Mouse (Mus musculus) liver, embryonic 16.5 days (tissue): ENCODE measurements at regions not wholly inside any gene's neighbourhood (a gene's known extent, or its start where the extent isn't known, plus 50 kb on each side); places are given as distances from the start of the nearest gene placed in this dataset.

Experiments used
- ATAC-seq: fragments of 200-750 bp; cut with Nextera tagmentation; 2 replicates; pipeline ENCODE4 v1.8.0; 2017; ENCODE audit warnings: low read depth, mild to moderate bottlenecking, moderate number of reproducible peaks, moderate library complexity
- H3K27ac ChIP-seq: fragments of 300-500 bp; sonication (generic); 2 replicates; pipeline ENCODE4 v1.5.1; 2014; ENCODE audit warnings: mild to moderate bottlenecking, low read length
- H3K27me3 ChIP-seq: fragments of 300-500 bp; sonication (generic); 2 replicates; pipeline ENCODE4 v1.6.1; 2014; ENCODE audit warnings: low read depth, low read length, mixed read lengths; ENCODE audit not compliant: control insufficient read depth, insufficient read depth
- H3K36me3 ChIP-seq: fragments of 300-500 bp; sonication (generic); 2 replicates; pipeline ENCODE4 v1.6.1; 2014; ENCODE audit warnings: mild to moderate bottlenecking; ENCODE audit not compliant: control insufficient read depth, insufficient read depth
- H3K4me1 ChIP-seq: fragments of 300-500 bp; sonication (generic); 2 replicates; pipeline ENCODE4 v1.6.1; 2014; ENCODE audit warnings: low read depth, low read length, mixed read lengths; ENCODE audit not compliant: control insufficient read depth
- H3K4me2 ChIP-seq: fragments of 300-500 bp; sonication (generic); 2 replicates; pipeline ENCODE4 v1.6.1; 2014; ENCODE audit warnings: low read depth, low read length, mixed read lengths
- H3K4me3 ChIP-seq: fragments of 300-500 bp; sonication (generic); 2 replicates; pipeline ENCODE4 v1.5.1; 2014; ENCODE audit warnings: low read depth, mild to moderate bottlenecking, low read length
- H3K9ac ChIP-seq: fragments of 300-500 bp; sonication (generic); 2 replicates; pipeline ENCODE4 v1.6.1; 2014; ENCODE audit warnings: low read depth, low read length
- H3K9me3 ChIP-seq: fragments of 300-500 bp; sonication (generic); replicated peaks from 2 replicates; pipeline ENCODE4 v1.6.1; 2016; ENCODE audit warnings: low read length; ENCODE audit not compliant: control insufficient read depth
- WGBS: fragments of 180-500 bp; shearing (Covaris S2); extraction: QIAGEN DNeasy Blood & Tissue Kit; methylation state at CpG from one replicate; pipeline ENCODE4 v1.1.7; 2014; ENCODE audit not compliant: insufficient replicate concordance; 5-methylcytosine and 5-hydroxymethylcytosine counted together

DNA sequence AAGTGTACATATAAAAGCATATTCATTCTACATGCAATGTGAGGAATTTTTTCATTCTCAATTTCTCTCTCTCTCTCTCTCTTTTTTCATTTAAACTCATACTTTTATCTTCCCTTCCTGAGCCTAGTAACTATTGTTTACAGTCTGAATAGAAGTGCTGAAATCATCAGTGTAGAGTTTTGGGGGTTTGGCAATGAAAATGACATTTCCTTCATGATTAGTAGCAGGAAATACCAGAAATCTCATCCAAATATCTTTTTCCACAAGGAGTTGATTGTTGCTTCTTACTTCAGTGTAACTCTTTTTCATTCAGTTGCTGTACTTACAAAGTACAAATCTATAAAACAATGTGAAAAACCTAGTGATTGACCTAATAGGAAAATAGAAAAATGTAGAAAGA lies 572.7 kb upstream of the Marcks start:
- Histone ChIP-seq H3K4me1 (no peaks in the 10 kb centered on the region), H3K9me3 (no peaks in the 10 kb centered on the region), H3K4me3 (no peak overlapping the region), H3K4me2 (no peak overlapping the region), H3K36me3 (no peaks in the 10 kb centered on the region), H3K27ac (no peak overlapping the region), H3K9ac (no peak overlapping the region), H3K27me3 (no peaks in the 10 kb centered on the region)
- no peak for ATAC-seq

DNA sequence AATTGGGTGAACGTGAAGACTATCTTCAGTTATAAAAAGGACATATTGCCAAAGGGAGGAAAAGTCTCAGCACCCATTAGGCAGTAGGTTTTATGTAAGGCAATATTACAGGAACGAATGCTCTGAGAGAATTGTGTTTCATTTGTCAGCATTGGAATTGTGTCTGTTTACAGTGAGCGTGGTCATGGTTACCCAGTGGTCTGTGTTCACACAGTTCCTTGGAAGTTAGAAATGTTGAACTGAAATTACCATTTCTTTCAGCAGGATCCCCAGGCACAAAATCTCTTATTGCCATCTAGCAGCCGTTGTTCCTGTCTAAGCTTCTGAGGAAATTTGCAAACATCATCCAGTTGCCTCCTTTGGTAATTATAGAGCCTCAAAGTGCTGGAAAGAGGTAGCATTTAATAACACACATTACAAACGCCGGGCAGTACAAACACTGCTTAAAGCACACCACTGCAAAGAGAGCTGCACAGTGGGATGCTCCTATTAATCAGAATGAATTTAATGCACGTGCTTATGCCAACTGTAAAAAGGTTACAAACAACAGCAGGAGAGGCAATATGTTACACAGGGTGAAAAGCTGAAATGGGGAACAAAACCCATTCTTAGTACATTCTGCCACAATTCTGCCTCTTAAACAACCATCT lies 555.4 kb upstream of the Marcks start:
- Histone ChIP-seq H3K4me3 (no peak overlapping the region), H3K27ac (no peak overlapping the region), H3K9ac (no peak overlapping the region), H3K4me1 (no peaks in the 10 kb centered on the region), H3K36me3 (no peaks in the 10 kb centered on the region), H3K4me2 (no peak overlapping the region), H3K9me3 (no peaks in the 10 kb centered on the region), H3K27me3 (no peaks in the 10 kb centered on the region)
- ATAC-seq = no peak
- WGBS = 51% methylated on average over 7 of the region's 7 CpGs

DNA sequence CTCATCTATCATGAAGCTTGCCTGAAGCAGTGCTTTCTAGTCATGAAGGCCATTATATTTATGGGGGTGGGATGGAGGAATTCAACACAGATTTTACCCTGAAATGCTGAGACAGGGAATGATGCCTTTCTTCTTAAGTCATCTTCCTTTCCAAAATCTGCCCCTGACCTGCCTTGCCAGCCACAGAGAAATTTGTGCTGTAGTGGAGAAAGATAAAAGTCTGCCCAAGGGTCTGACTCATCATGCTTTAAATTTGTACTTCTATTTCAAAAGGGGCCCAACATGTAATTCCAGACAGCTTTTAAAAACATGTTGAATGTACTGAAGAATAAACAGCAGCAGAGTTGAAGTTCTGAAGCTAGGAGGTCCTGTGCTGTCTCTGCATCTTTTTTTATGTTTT lies 554.1 kb upstream of the Marcks start:
- Histone ChIP-seq H3K9ac (no peak overlapping the region), H3K27me3 (no peaks in the 10 kb centered on the region), H3K4me3 (no peak overlapping the region), H3K4me2 (no peak overlapping the region), H3K27ac (no peak overlapping the region), H3K4me1 (no peaks in the 10 kb centered on the region), H3K36me3 (no peaks in the 10 kb centered on the region), H3K9me3 (no peaks in the 10 kb centered on the region)
- ATAC-seq = no peak

DNA sequence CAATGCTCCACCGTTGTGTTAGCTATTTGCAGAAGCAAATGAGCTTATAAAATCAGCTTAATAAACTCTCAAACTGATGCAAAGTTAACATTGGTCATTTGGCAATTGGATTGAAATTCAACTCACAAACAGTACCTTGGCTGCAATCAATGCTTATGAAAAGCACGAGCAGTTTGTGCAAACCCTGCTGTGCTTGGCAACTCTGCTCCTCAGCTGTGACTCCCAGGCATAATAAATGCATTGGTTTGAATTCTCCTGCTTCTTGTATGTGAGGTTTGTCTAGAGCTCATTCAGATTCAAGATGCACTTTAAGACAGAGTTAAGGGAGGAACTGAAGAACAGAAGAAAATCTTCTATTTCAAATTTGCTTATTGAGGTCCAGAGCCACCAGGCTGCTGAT lies 553.2 kb upstream of the Marcks start:
- Histone ChIP-seq H3K4me2 (no peak overlapping the region), H3K9ac (no peak overlapping the region), H3K27me3 (no peaks in the 10 kb centered on the region), H3K4me1 (no peaks in the 10 kb centered on the region), H3K36me3 (no peaks in the 10 kb centered on the region), H3K4me3 (no peak overlapping the region), H3K27ac (no peak overlapping the region), H3K9me3 (no peaks in the 10 kb centered on the region)
- no peak for ATAC-seq
- 48% methylated on average over 2 of the region's 2 CpGs for WGBS

DNA sequence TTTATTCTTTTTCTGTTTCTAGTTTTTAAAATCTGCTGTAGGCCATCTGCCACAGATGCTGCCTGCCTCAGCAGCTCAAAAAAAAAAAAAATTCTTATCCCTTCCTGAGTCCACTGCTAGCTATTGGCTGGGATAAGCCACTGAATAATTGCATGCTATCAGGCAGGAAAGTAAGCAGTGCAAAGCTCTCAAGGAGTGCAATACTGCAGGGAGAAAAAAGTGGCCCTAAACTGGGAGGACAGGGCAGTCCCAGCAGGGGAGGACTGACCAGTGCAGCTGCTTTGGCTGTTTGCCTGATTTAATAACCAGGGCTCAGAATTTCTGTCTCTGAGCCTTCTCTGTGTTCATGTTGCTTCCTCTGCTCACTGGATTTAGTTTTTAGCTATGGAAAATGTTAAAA lies 544.4 kb upstream of the Marcks start:
- H3K4me3 ChIP-seq = no peak overlapping the region
- no peaks in the 10 kb centered on the region for H3K4me1 ChIP-seq
- H3K4me2 ChIP-seq = no peak overlapping the region
- no peak overlapping the region for H3K27ac ChIP-seq
- no peak overlapping the region for H3K9ac ChIP-seq
- no peaks in the 10 kb centered on the region for H3K36me3 ChIP-seq
- H3K9me3 ChIP-seq = no peaks in the 10 kb centered on the region
- no peak for ATAC-seq
- H3K27me3 ChIP-seq = no peaks in the 10 kb centered on the region

DNA sequence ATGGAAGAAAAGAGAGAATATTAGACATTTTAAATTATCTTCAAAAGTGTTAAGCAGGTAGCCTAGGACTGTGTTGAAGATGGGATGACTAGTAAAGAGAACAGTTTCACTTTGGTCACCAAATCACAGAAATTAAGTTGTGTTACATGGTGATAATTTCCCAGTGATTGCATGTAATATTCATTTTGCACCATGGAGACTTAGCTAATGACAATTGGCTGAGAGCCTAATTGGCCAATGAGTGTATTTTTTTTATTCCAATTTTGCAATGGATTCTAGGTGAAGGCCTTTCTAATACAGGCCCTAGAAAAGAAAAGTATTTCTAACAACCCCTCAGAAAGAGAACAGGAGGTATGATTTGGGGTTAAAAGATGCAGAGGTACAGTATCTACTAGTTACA lies 541.9 kb upstream of the Marcks start:
- no peak overlapping the region for H3K9ac ChIP-seq
- no peaks in the 10 kb centered on the region for H3K4me1 ChIP-seq
- H3K4me2 ChIP-seq = no peak overlapping the region
- no peak overlapping the region for H3K4me3 ChIP-seq
- H3K27me3 ChIP-seq = no peaks in the 10 kb centered on the region
- no peak overlapping the region for H3K27ac ChIP-seq
- H3K36me3 ChIP-seq = no peaks in the 10 kb centered on the region
- no peak for ATAC-seq
- H3K9me3 ChIP-seq = no peaks in the 10 kb centered on the region

DNA sequence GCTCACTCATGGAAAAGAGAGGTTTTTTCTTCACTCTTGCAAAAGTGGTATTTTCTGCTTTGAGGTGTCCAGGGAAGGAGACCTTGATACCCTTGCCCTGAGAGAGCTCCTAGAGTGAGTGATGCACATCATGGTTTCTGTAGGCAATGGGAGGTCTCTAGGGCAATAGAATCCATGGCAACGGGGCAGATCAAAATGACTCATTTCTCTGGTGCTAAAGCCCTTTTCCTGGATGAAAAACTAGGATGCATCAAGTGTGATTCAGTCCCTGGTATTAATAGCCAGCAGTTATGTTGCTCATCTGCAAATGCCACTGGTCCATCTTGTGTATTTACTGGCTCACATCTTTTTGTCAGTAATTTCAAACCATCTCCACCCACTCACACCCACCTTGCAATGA lies 539.1 kb upstream of the Marcks start:
- no peak overlapping the region for H3K4me3 ChIP-seq
- no peak overlapping the region for H3K9ac ChIP-seq
- H3K4me2 ChIP-seq = no peak overlapping the region
- H3K36me3 ChIP-seq = no peaks in the 10 kb centered on the region
- no peaks in the 10 kb centered on the region for H3K9me3 ChIP-seq
- no peak for ATAC-seq
- 52% methylated on average over 1 of the region's 1 CpGs for WGBS
- H3K27ac ChIP-seq = no peak overlapping the region
- H3K4me1 ChIP-seq = no peaks in the 10 kb centered on the region
- no peaks in the 10 kb centered on the region for H3K27me3 ChIP-seq

DNA sequence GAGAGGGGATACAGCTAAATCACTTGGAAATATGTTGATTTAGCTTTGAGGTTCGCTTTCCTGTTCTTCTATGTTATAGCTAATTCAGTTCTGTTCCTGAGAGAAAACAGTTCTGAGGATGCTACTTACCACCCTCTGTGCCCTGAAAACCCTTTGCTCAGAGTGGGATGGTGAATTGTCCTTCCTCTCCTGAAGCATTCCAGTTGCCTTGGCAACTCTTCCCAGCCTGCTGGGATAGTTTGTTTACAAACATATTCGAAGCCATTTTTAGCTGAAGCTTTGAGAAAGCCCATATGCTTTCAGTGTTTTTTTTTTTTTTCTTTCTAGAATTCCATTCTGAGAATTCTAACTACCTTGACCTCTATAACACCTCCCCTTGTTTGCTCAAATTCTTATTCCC lies 530.1 kb upstream of the Marcks start:
- H3K4me3 ChIP-seq = no peak overlapping the region

DNA sequence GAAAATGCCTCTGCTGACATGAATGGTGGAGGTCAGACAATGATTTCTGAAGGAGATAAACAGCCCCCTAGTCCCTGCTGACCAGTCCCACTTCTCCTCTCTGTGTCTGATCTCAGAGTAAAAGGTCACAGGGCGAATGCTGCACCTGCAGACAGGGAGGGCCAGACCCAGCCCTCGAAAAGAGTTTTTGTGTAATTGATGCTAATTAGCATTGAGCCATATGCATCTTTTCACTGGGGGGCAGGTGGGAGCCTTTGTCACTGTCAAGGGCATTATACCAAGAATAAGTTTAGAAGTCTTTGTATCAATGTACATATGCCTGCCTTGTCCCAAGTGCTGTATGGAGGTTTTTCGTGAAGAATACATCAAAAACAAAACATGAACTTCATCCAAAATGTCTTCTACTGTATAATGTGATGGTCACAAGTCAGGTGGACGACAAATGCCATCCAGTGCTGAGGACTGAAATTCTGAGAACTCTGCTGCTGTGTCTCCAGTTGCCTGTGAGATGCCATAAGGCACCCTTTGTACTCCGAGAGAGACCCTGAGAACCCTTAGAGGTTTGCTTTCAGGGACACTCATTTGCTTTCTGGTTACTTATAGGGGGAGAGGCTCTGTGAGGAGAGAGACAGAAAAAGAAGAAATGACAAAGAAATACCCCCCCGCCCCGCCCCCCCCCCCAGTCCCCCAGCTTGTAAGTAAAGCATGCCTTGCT lies 528.5 kb upstream of the Marcks start:
- no peak for ATAC-seq
- Histone ChIP-seq H3K4me1 (no peaks in the 10 kb centered on the region), H3K27me3 (no peaks in the 10 kb centered on the region), H3K4me2 (no peak overlapping the region), H3K27ac (no peak overlapping the region), H3K9ac (no peak overlapping the region), H3K4me3 (no peak overlapping the region), H3K36me3 (no peaks in the 10 kb centered on the region), H3K9me3 (no peaks in the 10 kb centered on the region)
- WGBS = 50% methylated on average over 7 of the region's 7 CpGs

More for the DNA sequence above, 530.1 kb upstream of the Marcks start:
- Histone ChIP-seq H3K4me2 (no peak overlapping the region), H3K27ac (no peak overlapping the region), H3K36me3 (no peaks in the 10 kb centered on the region), H3K27me3 (no peaks in the 10 kb centered on the region), H3K4me1 (no peaks in the 10 kb centered on the region), H3K9me3 (no peaks in the 10 kb centered on the region), H3K9ac (no peak overlapping the region)
- WGBS = 44% methylated on average over 2 of the region's 2 CpGs
- ATAC-seq = no peak
